Mouse (Mus musculus) stomach, embryonic 15.5 days (tissue): ENCODE data around the gene Eif4a1. TPM values are rescaled to one million over a fixed set of nuclear protein-coding genes. Genes with fewer than 3 reads are reported as not detected.
"Not testable (repeated sequence)": the region's sequence is repeated elsewhere in the genome, so short reads cannot be mapped to it uniquely, and the experiment has no call there.

Experiments used
- ATAC-seq: fragments of 200-750 bp; cut with Nextera tagmentation; 2 replicates; pipeline ENCODE4 v1.8.0; 2017; ENCODE audit warnings: low read depth, moderate number of reproducible peaks, moderate TSS enrichment; ENCODE audit not compliant: insufficient read depth, low FRiP score
- H3K27ac ChIP-seq: fragments of 300-500 bp; sonication (generic); 2 replicates; pipeline ENCODE4 v1.5.1; 2015; ENCODE audit warnings: mild to moderate bottlenecking, inconsistent platforms
- H3K27me3 ChIP-seq: fragments of 300-500 bp; sonication (generic); replicated peaks from 2 replicates; pipeline ENCODE4 v1.6.1; 2015; ENCODE audit warnings: inconsistent platforms
- H3K36me3 ChIP-seq: fragments of 300-500 bp; sonication (generic); 2 replicates; pipeline ENCODE4 v1.6.1; 2015; ENCODE audit warnings: inconsistent platforms
- H3K4me1 ChIP-seq: fragments of 300-500 bp; sonication (generic); 2 replicates; pipeline ENCODE4 v1.6.1; 2015; ENCODE audit warnings: inconsistent platforms
- H3K4me2 ChIP-seq: fragments of 300-500 bp; sonication (generic); 2 replicates; pipeline ENCODE4 v1.6.1; 2015; ENCODE audit warnings: mild to moderate bottlenecking, inconsistent platforms
- H3K4me3 ChIP-seq: fragments of 300-500 bp; sonication (generic); replicated peaks from 2 replicates; pipeline ENCODE4 v1.5.1; 2015; ENCODE audit warnings: inconsistent platforms
- H3K9ac ChIP-seq: fragments of 300-500 bp; sonication (generic); 2 replicates; pipeline ENCODE4 v1.6.1; 2015; ENCODE audit warnings: inconsistent platforms
- H3K9me3 ChIP-seq: fragments of 300-500 bp; sonication (generic); 2 replicates; pipeline ENCODE4 v1.6.1; 2016; ENCODE audit warnings: inconsistent platforms
- WGBS: fragments of 180-500 bp; shearing (Covaris S2); methylation state at CpG from one replicate; pipeline ENCODE4 v1.1.7; 2015; 5-methylcytosine and 5-hydroxymethylcytosine counted together
- polyA plus RNA-seq: library from polyadenylated mRNA; unstranded; fragments of >200 nt; fragmentation: Nextera tagmentation; extraction: Ambion mirVana; gene quantifications from 2 replicates; pipeline ENCODE4 v1.2.1, GENCODE M21; 2015

The Eif4a1 gene
- polyA plus RNA-seq, 1 experiment from 2014 or later: 442 TPM

DNA sequence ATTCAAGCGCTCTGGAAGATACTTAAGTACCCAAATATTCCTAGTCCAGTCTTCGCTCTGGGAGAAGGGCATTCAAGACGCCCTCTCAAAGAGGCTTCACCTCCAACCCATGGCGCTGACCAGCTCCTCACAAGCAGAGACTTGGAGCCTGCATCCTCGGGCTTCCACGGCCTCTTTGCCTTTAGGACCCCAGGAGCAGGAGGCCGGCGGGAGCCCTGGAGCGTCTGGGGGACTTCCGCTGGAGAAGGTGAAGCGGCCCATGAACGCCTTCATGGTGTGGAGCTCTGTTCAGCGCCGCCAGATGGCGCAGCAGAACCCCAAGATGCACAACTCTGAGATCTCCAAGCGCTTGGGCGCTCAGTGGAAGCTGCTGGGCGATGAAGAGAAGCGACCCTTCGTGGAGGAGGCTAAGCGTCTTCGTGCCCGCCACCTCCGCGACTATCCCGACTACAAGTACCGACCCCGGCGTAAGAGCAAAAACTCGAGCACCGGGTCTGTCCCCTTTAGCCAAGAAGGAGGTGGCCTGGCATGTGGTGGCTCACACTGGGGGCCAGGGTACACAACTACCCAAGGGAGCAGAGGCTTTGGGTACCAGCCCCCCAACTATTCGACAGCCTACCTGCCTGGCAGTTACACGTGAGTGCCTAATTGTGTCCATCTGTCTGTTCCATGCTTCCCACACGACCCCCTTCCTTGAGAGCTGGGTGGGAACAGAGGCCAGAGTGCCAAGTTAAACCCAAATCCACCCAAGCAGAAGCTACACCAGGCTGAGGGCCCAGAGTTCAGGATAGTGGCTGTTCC lies 16.8 kb downstream of the Eif4a1 start, which contains the start of gene Sox15:
Sox15 (plus strand) TSS at position 51 of the 801 bp plus-strand sequence.
- Histone ChIP-seq H3K27ac (peak within 1 kb of the TSS; percentile 86), H3K36me3 (peaks cover 45% of the 10 kb centered on the region), H3K4me1 (peaks cover 20% of the 10 kb centered on the region), H3K27me3 (no peaks in the 10 kb centered on the region), H3K9ac (peak within 1 kb of the TSS; percentile 5; the same call in 1 of the 2 replicates), H3K4me2 (peak within 1 kb of the TSS; percentile 40), H3K9me3 (no peaks in the 10 kb centered on the region), H3K4me3 (peak within 1 kb of the TSS; percentile 22)
- 21% methylated on average over 34 of the region's 34 CpGs for WGBS
- ATAC-seq: peak; percentile 65; the same call in 1 of the 2 replicates

DNA sequence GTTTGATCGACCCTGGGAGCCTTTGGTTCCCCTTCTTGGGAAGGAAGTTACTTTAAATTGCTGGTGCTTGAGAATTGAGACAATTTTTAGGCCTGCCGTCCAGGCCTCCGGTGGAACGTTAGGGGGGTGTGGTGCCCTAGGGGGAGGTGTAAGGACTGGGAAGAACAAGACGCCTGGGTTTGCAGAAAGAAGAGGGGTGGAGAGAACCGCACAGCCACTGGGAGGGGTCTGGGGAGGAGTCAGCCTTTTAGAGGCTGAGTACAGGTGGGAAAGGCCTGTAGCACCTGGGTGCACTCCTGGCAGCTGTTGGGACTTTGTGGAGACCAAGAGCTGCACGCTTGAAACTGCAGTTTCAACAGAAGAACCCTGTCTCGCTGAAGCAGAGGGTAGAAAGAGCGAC lies 17.5 kb downstream of the Eif4a1 start:
- H3K36me3 ChIP-seq: peaks cover 52% of the 10 kb centered on the region
- no peaks in the 10 kb centered on the region for H3K9me3 ChIP-seq
- peaks cover 20% of the 10 kb centered on the region for H3K4me1 ChIP-seq
- H3K4me3 ChIP-seq: peak overlapping the region; percentile 22; the same call in 1 of the 2 replicates
- 0 out of 2 replicates have a peak, but pooled peaks have one; percentile 18 for ATAC-seq
- peak overlapping the region; percentile 40; the same call in 1 of the 2 replicates for H3K4me2 ChIP-seq
- WGBS: 34% methylated on average over 9 of the region's 9 CpGs
- peak overlapping the region; percentile 86 for H3K27ac ChIP-seq
- H3K9ac ChIP-seq: no peak overlapping the region
- H3K27me3 ChIP-seq: no peaks in the 10 kb centered on the region

DNA sequence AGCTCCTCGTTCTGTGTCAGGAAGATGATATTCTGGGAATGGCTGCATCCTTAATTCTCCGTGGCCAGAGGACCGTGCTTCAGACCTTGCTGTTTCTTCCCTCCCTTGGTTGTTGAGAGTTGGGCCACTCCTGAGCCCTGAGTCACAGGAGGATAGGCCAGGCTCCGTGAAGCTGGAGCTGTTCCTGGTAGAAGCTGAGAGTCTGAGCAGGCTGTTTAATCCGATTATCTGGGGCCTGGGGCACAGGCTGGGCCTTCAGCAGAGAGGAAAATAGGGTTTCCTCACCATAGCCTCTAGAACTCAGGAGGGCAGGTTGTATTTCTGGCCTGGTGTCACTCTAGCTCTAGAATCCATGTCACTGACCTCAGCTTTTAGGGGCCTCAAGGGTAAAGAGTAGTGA lies 18.8 kb downstream of the Eif4a1 start:
- ATAC-seq: no peak
- Histone ChIP-seq H3K36me3 (peaks cover 56% of the 10 kb centered on the region), H3K9ac (no peak overlapping the region), H3K4me3 (no peak overlapping the region), H3K27ac (no peak overlapping the region), H3K27me3 (no peaks in the 10 kb centered on the region), H3K4me2 (no peak overlapping the region), H3K9me3 (no peaks in the 10 kb centered on the region), H3K4me1 (peaks cover 20% of the 10 kb centered on the region)
- 69% methylated on average over 5 of the region's 5 CpGs for WGBS

DNA sequence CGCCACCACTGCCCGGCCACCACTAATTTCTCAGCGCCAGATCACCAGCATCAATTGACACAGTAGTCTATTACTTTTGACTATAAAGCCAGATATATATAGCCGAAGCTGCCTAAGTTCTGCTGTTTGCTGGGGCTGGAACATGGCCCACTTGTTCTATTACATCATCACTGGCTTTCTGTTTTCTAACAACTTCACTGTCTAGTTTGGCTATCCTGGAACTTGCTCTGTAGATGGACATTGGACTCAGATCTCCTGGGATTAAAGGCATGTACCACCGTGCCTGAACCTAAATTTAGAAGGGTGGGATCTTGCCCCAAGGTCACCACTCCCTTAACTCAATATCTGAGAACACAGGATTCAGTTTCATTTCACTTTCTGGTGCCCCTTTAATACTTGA lies 26.4 kb downstream of the Eif4a1 start:
- Histone ChIP-seq H3K4me2 (no peak overlapping the region), H3K4me1 (no peaks in the 10 kb centered on the region), H3K9me3 (no peaks in the 10 kb centered on the region), H3K36me3 (peaks cover 72% of the 10 kb centered on the region), H3K27ac (no peak overlapping the region), H3K9ac (no peak overlapping the region), H3K4me3 (no peak overlapping the region), H3K27me3 (no peaks in the 10 kb centered on the region)
- 89% methylated on average over 5 of the region's 5 CpGs for WGBS
- no peak for ATAC-seq

DNA sequence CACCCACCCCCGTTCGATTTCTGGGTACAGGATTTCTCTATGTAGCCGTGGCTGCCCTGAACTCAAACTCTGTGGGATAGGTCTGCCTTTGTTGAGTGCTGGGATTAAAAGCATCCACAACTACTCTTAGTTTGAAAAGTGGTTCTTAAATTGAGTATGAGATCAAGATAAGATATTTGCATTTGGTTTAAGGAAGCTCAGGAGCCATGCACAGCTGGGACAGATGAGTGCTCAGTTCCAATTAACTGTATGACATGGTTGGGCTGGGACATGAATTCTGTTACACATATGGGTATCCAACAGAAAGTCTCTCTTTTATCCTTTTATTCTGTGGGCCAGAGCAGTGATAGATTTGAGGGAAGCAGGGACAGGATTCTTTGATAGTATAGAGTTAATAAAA lies 36.8 kb downstream of the Eif4a1 start:
- no peak for ATAC-seq
- H3K9ac ChIP-seq: no peak overlapping the region
- H3K9me3 ChIP-seq: no peaks in the 10 kb centered on the region
- no peak overlapping the region for H3K27ac ChIP-seq
- peaks cover 12% of the 10 kb centered on the region for H3K36me3 ChIP-seq
- WGBS: 70% methylated on average over 3 of the region's 3 CpGs
- peaks cover 8% of the 10 kb centered on the region; the same call in 1 of the 2 replicates for H3K4me1 ChIP-seq
- no peaks in the 10 kb centered on the region for H3K27me3 ChIP-seq
- H3K4me2 ChIP-seq: no peak overlapping the region
- no peak overlapping the region for H3K4me3 ChIP-seq

DNA sequence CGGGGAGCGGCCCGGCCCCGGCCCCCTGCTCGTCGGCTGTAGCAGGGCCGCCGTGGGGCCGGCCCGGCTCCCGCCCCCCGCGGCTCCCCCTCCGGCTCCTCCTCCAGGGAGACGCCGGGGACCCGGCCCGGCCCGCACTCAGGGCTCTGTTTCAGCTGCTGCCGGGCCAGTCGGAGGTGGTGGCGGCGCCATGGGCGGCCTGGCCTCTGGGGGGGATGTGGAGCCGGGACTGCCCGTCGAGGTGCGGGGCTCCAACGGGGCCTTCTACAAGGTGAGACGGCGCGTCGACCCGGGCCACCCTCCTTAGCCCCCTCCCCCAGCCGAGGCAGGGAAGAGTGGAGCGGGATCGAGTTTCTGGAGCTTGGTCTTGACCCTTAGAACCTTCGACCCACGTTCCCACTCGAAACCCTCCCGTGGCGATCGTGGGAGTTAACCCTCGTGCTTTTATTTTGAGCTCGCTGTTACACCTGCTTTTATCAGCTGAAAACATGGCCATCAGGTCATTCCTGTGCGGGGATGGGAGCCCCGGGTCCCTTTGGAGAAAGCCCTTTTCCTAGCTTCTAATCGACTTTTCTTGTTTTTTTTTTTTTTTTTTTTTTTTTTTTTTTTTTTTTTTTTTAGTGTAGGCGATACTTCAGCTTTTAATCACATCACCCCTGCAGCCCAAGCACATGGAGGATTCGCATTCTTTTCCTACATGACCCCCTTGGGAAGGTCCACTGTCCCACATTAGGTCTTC lies 38.9 kb downstream of the Eif4a1 start:
- H3K9ac ChIP-seq: peak overlapping the region; percentile 99
- H3K27ac ChIP-seq: peak overlapping the region; percentile 97
- no peaks in the 10 kb centered on the region for H3K36me3 ChIP-seq
- H3K27me3 ChIP-seq: no peaks in the 10 kb centered on the region
- peaks cover 8% of the 10 kb centered on the region; the same call in 1 of the 2 replicates for H3K4me1 ChIP-seq
- no peaks in the 10 kb centered on the region for H3K9me3 ChIP-seq
- H3K4me3 ChIP-seq: peak overlapping the region; percentile 98
- H3K4me2 ChIP-seq: peak overlapping the region; percentile 64
- ATAC-seq: peak; percentile 48
- under 1% methylated on average over 32 of the region's 50 CpGs for WGBS

DNA sequence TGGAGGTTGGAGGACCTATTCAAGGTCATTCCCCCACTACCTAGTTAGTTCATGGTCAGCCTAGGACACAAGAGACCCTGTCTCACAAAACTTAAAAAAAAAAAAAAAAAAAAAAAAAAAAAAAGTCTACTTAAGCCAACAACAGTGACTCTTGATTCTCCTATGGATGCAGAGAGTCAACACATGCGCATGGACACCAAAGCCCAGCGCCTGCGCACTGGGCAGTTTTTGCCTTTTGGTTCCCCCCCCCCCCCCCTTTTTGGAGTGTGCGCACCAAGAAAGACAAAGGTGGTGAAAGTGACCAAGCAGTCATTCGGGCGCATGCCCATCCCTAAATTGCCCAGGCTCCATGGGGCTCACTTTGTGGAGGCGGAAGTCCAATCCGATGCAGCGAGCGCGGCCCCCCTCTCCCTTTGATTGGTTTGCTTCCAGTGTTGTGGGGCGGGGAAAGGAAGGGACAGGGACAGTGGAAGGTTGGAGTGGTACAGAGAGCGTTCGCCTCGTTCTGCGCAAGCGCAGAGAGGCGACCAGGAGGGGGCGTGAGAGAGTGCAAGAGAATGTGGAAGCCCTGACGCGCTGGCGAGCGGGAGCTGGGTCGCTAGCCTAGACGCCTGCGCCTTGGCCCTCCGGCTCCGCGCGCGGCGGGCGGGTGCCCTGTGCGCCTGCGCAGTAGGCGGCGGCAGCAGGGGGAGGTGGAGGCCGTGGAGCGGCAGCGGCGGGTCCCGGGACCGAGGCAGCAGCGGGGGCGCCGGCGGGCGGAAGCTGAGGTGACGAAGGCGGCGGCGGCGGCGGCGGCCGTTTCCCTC lies 39.7 kb downstream of the Eif4a1 start, which contains the start of gene Fxr2:
Fxr2 (plus strand) TSS at position 707 of the 806 bp plus-strand sequence.
- H3K4me1 ChIP-seq: peaks cover 8% of the 10 kb centered on the region; the same call in 1 of the 2 replicates
- H3K9ac ChIP-seq: peak within 1 kb of the TSS; percentile 99
- no peaks in the 10 kb centered on the region for H3K36me3 ChIP-seq
- peak within 1 kb of the TSS; percentile 98 for H3K4me3 ChIP-seq
- no peaks in the 10 kb centered on the region for H3K9me3 ChIP-seq
- peak within 1 kb of the TSS; percentile 64 for H3K4me2 ChIP-seq
- H3K27me3 ChIP-seq: no peaks in the 10 kb centered on the region
- ATAC-seq: peak; percentile 98
- WGBS: under 1% methylated on average over 49 of the region's 56 CpGs
- H3K27ac ChIP-seq: peak within 1 kb of the TSS; percentile 97

DNA sequence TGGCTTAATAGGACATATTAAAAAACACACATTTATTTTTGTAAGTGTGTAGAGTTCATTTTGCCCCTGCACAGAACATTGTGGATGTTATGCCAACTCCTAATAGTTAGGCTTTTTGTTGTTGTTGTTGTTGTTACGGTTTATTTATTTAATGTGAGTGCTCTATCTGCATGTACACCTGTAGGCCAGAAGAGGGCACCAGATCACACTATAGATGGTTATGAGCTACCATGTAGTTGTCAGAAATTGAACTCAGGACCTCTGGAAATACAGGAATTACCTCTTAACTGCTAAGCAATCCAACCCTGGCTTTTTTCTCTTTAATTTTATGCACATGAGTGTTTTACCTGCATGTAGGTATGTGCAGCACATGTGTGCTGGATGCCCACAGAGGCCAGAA lies 42.4 kb downstream of the Eif4a1 start:
- 76% methylated on average over 1 of the region's 1 CpGs for WGBS
- Histone ChIP-seq H3K27me3 (no peaks in the 10 kb centered on the region), H3K4me3 (no peak overlapping the region), H3K4me2 (no peak overlapping the region), H3K27ac (no peak overlapping the region), H3K36me3 (no peaks in the 10 kb centered on the region), H3K9me3 (no peaks in the 10 kb centered on the region), H3K4me1 (0 out of 2 replicates have a peak, but pooled peaks cover 7% of the 10 kb centered on the region), H3K9ac (no peak overlapping the region)
- no peak for ATAC-seq

DNA sequence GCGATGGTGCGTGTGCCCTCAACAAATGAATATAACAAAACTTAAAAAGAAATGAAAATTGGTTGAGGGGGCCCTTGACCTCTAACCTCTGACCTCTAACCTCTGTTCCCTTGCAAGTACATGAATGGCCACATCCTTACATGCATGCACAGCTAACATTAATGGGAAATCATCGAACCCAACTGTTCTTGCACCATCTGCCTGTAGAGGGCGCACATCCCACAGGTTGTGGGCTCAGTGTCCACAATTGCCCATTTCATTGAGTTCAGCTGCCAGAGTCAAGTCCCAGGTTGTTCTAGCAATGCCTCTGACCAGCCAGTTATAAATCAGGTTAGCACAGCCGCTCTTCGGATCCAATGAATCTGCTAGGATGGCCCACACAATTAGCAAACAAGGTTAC lies 43.9 kb downstream of the Eif4a1 start:
- no peak overlapping the region for H3K27ac ChIP-seq
- H3K9ac ChIP-seq: no peak overlapping the region
- H3K4me2 ChIP-seq: no peak overlapping the region
- no peaks in the 10 kb centered on the region for H3K9me3 ChIP-seq
- no peaks in the 10 kb centered on the region for H3K36me3 ChIP-seq
- no peak for ATAC-seq
- no peaks in the 10 kb centered on the region for H3K27me3 ChIP-seq
- no peaks in the 10 kb centered on the region for H3K4me1 ChIP-seq
- WGBS: 36% methylated on average over 6 of the region's 6 CpGs
- no peak overlapping the region for H3K4me3 ChIP-seq

DNA sequence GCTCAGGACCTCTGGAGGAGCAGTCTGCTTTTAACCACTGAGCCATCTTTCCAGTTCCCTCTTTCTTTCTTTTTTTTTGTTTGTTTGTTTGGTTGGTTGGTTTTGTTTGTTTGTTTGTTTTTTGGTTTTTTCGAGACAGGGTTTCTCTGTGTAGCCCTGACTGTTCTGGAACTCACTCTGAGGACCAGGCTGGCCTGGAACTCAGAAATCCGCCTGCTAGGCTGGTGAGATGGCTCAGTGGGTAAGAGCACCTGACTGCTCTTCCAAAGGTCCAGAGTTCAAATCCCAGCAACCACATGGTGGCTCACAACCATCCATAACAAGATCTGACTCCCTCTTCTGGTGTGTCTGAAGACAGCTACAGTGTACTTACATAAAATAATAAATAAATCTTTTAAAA lies 47.9 kb downstream of the Eif4a1 start:
- not testable (repeated sequence) for H3K27me3 ChIP-seq, H3K4me3 ChIP-seq

DNA sequence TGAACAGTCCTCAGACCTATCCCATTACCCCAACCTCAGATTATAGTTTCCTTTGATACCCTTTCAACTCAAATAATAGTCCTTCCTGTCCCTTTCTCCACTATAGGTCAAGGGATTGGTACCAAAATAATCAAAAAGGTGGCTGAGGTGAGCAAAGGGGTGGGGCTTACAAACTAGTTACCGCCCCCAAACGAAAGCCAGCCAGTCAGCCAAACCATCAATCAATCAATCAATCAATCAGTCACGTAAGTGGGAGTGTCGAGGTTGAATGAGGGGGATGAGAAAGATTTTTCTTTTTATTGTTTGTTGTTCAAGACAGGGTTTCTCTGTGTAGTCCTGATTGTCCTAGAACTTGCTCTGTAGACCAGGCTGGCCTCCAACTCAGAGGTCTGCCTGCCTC lies 49.2 kb downstream of the Eif4a1 start:
- Histone ChIP-seq H3K27ac (no peak overlapping the region), H3K27me3 (no peaks in the 10 kb centered on the region), H3K4me1 (0 out of 2 replicates have a peak, but pooled peaks cover 9% of the 10 kb centered on the region), H3K36me3 (no peaks in the 10 kb centered on the region), H3K9ac (no peak overlapping the region), H3K9me3 (no peaks in the 10 kb centered on the region), H3K4me2 (peak overlapping the region; percentile 77; the same call in 1 of the 2 replicates), H3K4me3 (peak overlapping the region; percentile 59; the same call in 1 of the 2 replicates)
- no peak for ATAC-seq
- 70% methylated on average over 4 of the region's 4 CpGs for WGBS

More for the DNA sequence above, 47.9 kb downstream of the Eif4a1 start:
- not testable (repeated sequence) for H3K9ac ChIP-seq, H3K27ac ChIP-seq, ATAC-seq, H3K4me2 ChIP-seq, H3K36me3 ChIP-seq, H3K9me3 ChIP-seq, H3K4me1 ChIP-seq
- 81% methylated on average over 2 of the region's 2 CpGs for WGBS
